Mouse (Mus musculus) right cerebral cortex, postnatal 10 days (tissue): ENCODE measurements around the gene Iqschfp.
A peak's percentile ranks its signal among the peaks of the same experiment; 100 is the strongest.

Experiments
- DNase-seq, 2 experiments: peaks; one replicate each; pipeline ENCODE4 v3.0.0; 2021; ENCODE audit warnings: low spot score in 2 of 2

Gene Iqschfp

DNA sequence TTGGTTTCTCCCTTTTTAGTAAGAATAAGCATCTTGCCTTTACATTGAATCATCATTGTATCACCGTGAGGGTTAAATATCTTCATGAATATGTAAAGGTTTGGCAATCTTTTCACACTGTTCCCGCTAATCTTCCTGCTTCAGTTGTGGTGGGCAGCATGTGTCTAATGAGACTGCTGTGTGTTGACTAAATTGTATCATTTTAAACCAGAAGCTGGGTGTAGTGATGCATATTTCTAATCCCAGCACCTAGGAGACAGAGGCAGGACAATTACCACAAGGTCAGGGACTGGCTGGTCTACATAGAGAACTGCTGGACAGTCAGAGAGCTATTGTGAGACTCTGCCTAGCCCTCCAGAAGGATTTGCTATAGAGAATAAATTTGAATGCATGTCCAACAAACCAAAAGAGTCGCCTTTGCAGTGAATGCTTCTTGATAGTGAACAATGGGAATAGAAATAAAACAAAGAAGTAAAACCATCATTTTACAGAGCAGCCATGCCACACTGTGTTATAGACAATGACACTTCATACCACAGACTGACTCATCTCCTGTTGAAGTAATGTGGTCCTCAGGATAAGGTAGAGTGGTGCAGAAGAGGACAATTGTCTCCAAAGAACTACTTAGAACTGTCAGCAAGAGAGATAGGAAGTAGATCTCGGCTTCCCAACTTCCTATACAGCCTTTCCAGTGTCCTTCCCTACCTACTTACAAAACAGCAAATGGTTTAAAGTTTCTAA lies 310.3 kb downstream of the Iqschfp start:
- DNase-seq, result no peak

DNA sequence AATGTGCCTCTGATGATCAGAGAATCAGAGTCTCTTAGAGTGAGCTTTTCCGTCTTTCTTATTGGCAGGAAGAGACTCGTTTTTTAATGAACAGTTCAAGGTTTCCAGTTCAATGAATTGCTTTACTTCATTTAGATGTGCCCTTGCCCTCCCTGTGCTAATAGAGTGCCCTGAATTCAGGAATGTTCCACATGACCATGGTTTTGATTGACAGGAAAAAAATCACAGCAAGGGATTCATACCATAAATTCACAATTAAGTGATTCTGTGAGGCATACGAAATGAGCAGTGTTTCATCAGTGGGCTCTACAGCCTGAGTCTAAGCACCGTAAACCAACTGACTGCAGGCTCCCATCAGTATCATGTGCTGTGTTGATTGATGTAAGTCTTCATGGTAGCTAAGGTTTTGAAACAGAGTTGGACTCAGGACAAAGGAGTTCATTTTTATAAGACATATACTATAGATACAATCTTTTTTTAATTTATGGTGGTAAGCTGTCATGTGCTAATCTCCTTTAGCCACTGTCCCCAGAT lies 312.0 kb downstream of the Iqschfp start:
- no peak for DNase-seq

DNA sequence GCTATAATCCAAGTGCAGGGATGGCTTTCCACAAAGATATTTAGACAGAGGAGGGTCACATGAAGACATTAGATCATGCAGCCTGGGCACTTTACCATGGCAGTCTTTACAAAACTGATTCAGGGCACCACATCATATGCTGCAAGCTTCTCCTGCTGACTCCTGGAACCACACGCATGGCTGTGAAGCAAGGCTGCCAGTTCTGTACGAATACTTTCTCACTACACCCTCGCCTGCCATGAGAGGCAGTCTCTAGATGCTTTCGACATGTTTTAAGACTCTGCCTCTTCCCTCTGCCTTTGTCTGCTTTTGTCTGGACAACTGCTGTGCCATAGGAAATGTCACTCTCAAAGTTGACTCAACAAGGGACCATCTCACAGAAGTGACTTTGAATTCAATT lies 318.4 kb downstream of the Iqschfp start:
- DNase-seq, result peak in 1 of 2 experiments; percentile 23

DNA sequence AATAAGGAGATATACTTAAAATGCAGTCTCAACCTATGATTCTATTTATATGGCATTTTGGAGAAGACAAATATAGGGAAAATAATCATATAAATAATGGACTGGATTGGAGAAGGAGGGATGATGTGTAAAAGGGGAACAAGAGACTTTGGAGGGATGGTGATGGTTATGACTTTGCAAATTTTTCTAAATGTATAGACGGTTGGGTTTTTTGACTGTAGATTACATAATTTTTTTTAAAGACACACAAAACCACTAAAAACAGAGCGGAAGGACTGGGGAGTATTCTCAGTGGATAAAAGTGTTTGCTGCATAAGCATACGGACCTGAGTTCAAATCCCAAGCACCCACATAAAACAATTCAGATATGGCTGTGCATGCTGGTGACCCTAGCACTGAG lies 329.4 kb downstream of the Iqschfp start:
- DNase-seq, result no peak

DNA sequence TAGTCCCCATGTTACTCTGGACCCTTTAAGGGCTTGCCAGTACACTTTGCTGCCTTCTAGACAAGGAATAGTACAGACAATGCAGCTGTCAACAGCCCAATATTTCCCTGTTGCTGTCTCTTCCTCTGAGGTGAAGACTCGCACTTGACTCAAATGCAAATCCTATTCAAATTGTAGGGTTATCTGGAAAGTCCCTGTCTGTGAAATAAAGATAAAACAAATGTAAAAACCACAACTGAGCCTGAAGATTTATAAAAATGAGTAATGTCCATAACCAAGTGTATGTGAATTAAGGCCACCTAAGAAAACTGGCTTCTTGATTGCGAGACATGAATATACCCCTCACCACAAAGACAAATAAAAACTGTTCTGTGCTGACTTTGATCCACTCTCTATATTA lies 347.9 kb downstream of the Iqschfp start:
- no peak for DNase-seq

DNA sequence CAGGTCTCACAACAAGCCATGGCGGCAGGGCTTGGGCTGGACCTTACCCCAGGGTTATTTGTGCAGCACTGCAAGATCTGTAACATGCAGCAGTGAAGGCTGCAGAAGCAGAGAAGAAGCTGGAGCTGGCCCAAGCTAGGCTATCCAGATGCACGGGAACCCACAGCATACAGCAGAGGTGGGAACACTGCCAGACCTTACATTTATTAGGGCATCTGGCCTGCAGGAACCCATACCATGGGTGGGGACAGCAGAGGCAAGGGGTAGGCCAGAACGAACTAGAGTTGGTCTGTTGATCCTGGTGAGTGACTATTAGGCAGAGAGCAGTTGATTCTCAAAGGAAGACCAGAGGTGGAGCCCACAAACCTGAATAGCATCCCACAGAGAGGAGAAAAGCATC lies 351.2 kb downstream of the Iqschfp start:
- no peak for DNase-seq

DNA sequence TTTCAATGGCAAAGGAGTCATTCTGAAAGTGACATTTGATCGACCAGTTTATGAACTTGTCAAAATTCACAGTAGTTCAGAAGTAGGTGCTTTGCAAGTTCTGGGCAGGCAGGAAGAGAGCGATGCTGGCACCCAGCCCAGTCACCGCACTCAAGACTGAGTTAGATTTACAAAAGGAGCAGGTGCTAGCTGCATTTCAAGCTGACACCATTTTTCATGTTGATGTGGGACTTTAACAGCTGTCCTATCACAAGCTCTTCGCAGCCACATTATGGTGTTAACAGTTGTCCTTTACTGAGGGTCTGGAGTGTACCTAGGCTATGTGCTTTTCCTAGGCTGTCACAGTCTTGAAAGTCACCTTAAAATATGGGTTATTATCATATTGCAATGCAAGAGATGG lies 354.1 kb downstream of the Iqschfp start:
- peak; percentile 51 to 67 for DNase-seq

DNA sequence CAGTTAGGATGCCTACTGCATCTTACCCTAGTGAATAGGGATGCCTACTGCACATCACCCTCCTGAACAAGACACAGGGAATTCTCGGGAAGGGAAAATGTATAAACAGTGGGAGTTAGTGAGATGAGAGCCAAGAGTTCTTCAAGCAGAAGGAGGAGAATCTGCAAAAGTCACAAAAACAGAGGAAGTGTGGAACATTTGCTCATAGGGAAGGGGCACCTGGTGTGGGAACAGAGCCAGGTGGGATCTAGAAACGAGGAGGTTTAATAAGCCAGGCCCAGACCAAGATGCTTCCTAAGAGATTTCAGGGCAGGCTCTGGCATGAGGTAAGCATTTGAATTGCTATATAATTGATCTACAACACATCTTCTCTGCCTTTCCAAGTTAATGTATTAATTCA lies 358.6 kb downstream of the Iqschfp start:
- DNase-seq, result peak; percentile 39 to 48

DNA sequence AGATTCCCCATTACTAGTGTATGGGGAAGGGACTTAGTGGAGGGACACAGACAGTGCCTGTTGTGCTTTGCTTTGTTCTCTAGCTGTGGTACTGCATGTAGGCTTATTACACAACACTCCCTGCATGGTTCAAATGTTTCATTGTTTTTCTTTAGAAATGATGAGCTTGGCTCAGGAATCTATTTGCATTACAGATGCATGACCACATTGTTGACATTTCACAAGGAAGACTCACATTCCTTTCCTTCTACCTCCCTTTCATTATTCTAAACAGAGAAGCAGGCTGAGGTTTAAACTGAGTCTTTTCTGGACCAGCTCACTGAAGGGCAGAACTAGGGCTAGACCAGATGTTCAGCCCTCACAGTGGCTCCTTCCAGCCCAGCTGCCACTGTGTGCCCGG lies 360.3 kb downstream of the Iqschfp start:
- DNase-seq, result no peak

DNA sequence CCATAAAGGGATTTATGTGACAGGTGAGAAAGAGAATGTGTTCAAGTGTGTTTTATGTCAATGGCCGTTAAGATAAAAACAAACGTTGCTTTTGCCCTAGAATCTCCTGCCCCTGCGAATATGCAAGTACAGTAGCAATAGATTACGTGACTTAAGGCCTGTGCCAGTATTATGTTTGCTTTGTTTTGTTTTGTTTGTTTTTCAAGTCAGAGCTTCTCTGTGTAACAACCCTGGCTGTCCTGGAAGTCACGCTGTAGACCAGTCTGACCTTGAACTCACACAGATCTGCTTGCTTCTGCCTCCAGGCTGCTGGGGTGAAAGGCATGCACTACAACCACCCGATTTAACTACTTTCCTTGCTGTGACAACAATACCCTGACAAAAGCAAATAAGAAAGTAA lies 370.3 kb downstream of the Iqschfp start:
- no peak for DNase-seq

DNA sequence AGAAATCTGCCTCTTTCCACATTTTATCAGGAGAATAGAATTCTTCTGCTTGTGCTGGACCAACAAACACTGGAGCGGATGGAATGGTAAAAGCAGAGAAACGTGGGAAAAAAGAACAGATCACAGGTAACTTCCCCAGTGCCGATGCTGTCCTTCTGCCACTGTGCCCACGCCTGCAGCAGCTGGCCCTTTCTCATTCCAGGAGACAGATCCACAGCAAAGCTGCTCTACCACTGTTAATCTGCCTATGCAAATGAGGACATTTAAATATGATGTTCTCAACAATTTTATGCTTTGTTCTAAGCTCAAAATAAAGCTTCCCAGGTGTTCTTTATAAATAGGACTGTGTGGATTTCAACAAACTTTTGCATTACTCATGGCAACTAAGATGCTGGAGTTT lies 375.9 kb downstream of the Iqschfp start:
- DNase-seq, result no peak

DNA sequence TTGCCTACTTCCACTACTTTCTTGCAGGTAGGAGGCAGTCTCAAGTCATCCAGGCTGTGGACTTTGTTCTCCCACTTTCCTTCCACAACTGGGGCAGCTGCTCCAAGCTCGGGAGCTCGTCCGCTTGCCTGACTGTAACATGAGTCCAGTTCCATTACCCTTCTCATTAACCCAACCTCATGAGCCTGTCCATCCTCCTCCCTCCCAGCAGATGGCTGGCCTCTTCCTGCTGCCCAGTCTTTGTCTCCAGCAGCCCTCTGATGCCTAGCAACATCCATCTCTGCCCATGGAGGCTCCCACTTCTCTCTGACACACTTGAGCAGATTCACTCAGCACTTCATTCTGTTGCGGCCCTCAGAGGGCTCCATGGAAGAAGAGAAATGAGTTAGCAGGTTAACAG lies 377.2 kb downstream of the Iqschfp start:
- DNase-seq, result no peak

DNA sequence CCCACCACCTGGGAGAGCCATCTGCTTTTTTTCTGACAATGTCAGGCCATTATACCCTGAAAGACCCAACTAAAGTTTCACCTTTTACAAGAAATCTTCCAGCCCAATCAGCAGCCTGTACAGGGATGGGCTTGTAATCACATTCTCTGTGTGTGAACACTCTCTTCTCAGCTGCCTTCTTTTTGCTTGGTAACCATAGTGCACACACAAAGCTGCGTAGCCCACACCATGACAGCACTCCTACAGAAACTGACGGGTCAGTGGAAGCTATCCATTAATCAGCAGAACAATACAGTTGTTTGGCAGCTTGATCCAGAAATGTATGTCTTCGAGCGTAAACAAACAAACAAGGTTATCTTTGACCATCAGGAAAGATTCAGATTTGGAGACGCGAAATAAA lies 378.2 kb downstream of the Iqschfp start:
- DNase-seq, result no peak

DNA sequence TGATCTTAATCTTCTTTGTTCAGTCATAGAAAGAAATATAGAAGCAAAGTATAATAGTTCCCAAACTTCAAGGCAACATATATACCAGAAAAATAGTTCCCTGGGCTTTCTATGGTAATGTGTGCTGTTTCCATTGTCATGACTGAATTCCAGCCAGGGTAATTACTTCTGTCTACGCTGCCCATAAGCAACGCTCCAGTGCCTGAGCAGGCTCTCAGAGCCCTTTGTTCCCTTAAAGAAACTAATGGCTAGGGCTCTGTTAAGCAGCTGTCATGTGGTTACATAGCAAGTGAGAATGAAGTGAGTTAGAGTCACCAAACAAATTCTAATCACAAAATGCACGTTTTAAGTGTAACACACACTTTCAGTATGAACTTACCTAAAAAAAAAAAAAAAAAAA lies 379.4 kb downstream of the Iqschfp start:
- no peak for DNase-seq

DNA sequence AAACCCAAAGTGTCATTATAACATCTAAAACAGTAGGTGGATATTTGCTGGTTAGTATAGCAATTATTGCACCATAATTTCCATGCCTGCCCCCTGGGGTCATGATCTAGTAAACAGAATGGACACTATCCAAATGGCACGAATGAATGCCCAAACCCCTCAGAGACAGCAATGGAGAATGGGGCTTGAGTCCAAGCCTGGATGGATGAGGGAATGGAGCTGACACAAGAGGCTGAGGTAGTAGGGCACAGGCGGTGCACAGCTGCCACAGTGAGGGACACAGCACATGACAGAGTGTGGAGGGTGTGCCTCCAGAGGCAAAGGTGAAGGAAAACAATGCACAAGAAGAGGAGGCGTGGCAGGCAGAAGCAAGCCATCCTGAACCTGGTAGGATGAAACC lies 379.8 kb downstream of the Iqschfp start:
- no peak for DNase-seq

DNA sequence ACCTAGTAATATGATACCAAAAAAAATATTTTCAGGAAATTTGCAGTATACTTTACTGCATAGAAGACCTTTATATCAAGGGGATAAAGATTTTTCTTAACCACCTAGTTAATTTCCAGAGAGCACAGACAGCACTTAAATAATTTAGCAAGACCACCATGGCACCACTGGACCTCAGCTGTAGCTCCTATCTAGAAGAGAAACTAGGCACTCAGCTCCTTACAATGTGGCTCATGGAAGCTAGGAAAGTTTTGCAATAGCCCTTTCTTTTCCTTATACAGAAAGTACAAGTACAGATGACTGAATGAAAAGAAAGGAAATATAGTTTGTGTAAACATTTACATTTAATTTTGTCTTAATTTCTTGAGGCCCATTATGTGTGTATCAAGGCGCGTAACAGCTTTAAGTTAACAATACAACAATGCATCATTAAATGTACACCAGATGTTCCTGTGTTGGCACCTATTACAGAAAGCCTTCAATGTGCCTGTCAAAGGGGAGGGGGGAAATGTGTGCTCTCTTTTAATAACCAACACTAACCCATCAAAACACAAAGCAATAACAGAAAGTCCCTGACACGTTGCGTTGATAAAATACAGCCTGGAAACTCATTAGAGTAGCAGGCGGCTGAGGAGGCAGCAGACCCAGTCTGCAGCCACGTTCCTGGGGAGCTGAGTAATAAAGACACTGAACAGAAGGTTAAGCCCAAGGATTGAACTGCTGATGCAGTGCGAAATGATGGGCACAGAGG lies 391.0 kb downstream of the Iqschfp start:
- DNase-seq, result no peak

DNA sequence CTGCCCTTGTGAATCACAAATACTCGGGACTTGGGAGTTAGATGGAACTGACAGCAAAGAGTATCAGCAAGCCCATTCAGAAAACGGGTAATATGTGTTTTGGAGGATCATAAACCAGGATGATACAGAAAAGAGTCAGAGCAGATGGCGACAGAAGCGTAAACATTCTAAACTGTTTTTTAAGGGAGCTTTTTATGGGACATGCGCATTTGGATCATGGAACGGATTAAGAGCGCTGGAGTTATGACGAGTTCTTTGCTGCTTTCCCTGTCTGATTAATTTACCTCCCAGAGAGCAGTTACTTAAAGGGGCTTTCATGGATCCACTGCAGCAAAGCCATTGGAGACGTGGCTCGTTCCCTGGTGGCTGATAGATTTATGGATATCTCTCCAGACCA lies 391.6 kb downstream of the Iqschfp start:
- no peak for DNase-seq

DNA sequence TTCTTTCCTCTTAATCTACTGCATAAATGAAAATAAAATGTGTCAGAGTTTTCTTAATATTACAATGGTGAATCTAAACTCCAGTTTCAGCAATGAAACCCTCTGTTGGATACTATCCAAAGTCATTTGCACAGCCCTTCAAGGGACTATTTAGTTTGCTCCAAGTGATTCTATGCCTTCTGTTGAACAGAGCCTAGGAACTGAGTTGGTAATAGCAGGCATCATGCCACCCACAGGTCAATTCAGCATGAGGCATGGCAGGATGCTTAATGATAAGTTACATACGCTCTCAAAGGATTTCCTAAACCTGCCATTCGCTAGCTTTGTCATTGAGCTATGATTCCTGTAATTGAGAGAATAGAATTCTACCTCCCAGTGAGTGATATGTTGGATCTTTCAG lies 392.5 kb downstream of the Iqschfp start:
- no peak for DNase-seq

DNA sequence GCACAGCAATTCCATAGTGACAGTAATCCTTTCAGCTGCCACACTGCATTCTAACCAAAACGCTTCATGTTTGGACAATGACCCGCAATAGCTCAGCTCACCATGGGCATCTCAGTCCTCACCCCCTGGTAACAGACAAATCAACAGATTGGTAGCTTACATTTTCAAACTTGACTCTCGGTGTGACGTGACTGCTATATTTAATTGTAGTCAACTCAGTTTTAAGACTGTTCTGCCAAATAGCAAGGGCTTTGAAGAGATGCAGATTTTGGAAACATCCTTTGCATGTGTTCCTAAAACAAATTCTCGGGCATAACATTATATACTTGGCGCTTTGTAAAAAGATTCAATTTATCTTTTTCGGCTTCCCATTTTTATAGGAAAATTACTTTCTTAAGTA lies 404.7 kb downstream of the Iqschfp start:
- no peak for DNase-seq

DNA sequence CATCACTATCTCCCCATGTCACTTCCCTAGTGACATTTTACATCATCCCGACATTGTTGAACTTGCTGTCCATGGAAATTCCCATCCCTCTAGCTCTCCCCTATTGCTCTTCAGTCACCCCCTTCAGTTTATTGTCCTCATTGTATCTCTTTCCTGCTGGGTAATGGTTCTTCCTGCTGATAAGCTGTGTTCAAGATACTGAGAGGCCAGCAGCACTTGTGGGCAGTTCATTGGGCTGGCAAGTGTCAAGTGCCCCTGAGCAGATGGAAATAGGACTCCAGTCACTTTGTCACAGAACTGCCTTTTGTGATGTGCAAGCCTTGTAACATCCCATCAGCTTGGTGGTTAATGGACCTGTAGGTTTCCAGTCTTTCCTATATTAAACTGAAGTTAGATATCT lies 413.6 kb downstream of the Iqschfp start:
- DNase-seq, result no peak

DNA sequence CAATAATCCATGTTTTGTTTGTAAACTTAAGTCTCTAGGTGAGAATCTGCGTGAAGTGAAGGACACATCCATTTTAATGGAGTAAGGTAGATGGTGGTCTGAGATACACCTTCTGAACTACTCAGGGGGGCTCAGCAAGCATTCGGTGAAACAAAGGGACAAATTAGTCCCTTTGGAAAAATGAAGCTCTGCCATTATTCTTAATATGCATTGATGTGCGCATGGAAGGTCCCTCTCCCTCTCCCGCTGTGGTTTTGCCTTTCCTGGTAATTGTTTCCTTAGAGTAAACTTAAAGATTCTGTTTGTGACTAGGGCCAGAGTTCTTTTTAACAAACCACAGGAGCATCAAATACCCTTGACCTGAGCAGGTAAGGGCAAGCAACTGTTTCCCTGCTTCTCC lies 414.7 kb downstream of the Iqschfp start:
- no peak for DNase-seq

DNA sequence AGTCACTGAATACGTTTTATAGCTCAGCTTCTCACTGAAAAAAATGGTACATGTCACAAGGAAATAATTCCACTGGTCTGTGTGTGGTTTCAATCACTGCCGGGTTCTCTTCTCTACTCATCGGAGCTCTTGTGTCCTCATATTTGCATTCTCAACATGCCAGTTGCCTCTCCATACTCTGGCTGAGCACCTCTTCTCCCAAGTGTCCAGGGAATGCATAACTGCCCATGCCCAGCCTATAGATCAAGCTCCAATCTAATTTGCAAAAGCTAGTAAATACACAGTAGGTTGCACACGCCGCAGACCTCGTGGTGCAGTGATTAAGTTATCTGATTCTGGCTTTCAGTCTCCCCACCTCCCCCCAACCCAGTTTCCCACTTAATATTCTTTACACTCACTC lies 433.5 kb downstream of the Iqschfp start:
- DNase-seq, result no peak

DNA sequence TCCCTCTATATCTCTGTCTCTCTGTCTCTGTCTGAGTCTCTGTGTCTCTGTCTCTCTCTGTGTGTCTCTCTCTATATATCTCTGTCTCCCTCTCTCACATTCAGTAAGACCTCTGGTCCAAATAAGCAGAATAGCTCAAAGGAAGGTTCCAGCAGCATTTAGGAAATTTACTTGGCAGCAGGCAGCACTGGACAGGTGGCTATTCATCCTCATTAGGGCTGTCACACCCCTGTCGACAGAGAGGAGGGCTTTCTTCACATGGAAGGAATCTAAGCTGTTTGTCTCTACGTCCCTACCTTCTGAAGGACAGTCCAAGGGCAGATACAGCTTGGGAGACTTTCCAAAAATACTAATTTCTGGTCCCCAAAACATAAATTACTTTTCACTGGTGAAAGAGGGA lies 440.5 kb downstream of the Iqschfp start:
- no peak for DNase-seq
